Mouse (Mus musculus): ENCODE results near the gene Smyd4. TPM values are rescaled to one million over a fixed set of nuclear protein-coding genes. Genes with fewer than 3 reads are reported as not detected.
A peak's percentile ranks its signal among the peaks of the same experiment; 100 is the strongest.

Smyd4 gene
- polyA plus RNA-seq, 1 experiment = 9.5 TPM

DNA sequence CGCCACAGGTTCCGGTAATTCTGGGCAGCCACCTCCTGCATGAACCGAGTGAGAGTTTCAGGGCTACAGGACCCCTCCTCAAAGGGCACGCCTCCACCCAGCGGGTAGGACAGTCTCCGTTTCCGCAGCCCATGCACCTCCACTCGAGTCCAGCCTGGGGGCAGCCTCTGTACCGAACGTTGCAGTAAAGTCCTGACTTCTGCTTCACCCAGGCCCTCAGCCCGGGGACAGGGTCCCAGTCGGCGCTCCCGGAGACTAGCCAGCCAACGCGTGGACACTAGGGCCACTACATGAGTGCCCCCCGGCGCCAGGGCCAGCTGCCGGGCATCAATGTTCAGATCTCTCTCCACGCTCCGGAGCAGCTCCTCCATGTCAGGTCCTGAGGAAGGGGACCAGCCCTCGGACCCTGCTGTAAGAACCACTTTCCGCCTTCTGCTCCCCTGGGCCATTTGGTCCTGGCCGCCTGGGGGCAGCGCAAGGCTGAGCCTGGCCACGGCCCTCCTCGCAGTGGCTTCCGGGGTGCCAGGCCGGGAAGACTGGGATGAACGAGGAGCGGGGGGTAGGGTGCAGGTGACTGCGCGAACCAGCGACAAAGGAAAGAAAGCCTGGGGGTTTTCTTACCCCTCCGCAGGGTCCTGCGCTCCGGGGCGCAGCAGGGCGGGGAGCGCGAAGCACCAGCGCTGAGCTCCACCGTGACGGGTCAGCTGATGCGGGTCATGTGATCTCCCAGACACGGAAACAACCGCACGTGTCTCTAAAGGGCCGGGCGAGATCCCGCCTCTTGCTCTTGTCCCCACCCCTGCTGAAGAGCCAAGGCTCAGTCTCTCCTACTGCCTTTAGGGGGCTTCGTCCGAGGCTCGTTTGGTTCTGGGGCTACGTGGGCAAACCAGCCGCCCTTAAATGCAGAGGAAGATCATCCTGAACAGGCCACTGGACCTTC lies 106.0 kb downstream of the Smyd4 start, which contains the start of gene Wdr81:
TSS of gene Wdr81 (minus strand) at position 727 of the 940 bp plus-strand sequence.
- peak within 1 kb of the TSS; percentile 75 for H3K4me3 ChIP-seq (ENCODE audit: insufficient read depth, low read length)
- TF ChIP-seq POLR2A (IDR thresholded peaks at IDR 0.05; ENCODE audit: extremely low read depth, insufficient read depth, low read length) = peak; percentile 72
- 0 out of 2 replicates have a peak, but pooled peaks have one; percentile 14 for TF ChIP-seq CTCF (IDR thresholded peaks at IDR 0.05; ENCODE audit: extremely low read depth, insufficient read depth, low read length)
- peaks cover 11% of the 10 kb centered on the region for H3K4me1 ChIP-seq (ENCODE audit: control insufficient read depth, insufficient read depth, low read length)
- peak within 1 kb of the TSS; percentile 34; the same call in 1 of the 2 replicates for H3K27ac ChIP-seq (ENCODE audit: insufficient read depth, low read length)

Other genes starting within 250 kb of the Smyd4 start
- gene Hic1, start 178.9 kb upstream of the Smyd4 start, polyA plus RNA-seq (2012; rRNA removed) = 3.0 and 3.8 TPM in 2 replicates
- gene Ovca2, start 169.6 kb upstream of the Smyd4 start, polyA plus RNA-seq (2012; rRNA removed) = 19.5 and 21.4 TPM in 2 replicates
- gene Dph1, start 157.2 kb upstream of the Smyd4 start, polyA plus RNA-seq (2012; rRNA removed) = 29.1 and 30.9 TPM in 2 replicates
- 37.9 and 40.1 TPM in 2 replicates for gene Rtn4rl1, start 154.7 kb upstream of the Smyd4 start, polyA plus RNA-seq (2012; rRNA removed)
- 31.6 and 36.1 TPM in 2 replicates for gene Rpa1, start 109 bp upstream of the Smyd4 start, polyA plus RNA-seq (2012; rRNA removed)
- gene Serpinf1, start 74.3 kb downstream of the Smyd4 start, polyA plus RNA-seq (2012; rRNA removed) = 13.7 and 15.9 TPM in 2 replicates
- gene Serpinf2, start 91.2 kb downstream of the Smyd4 start, polyA plus RNA-seq (2012; rRNA removed) = 0.15 and 0.26 TPM in 2 replicates
- 12.8 and 14.1 TPM in 2 replicates for gene Wdr81, start 106.3 kb downstream of the Smyd4 start, polyA plus RNA-seq (2012; rRNA removed)
- gene Tlcd2, start 113.3 kb downstream of the Smyd4 start, polyA plus RNA-seq (2012; rRNA removed) = 0.89 and 1.3 TPM in 2 replicates
- gene Prpf8, start 138.4 kb downstream of the Smyd4 start, polyA plus RNA-seq (2012; rRNA removed) = 88.8 and 89.2 TPM in 2 replicates
- 2.8 TPM in 2 replicates for gene Rilp, start 161.7 kb downstream of the Smyd4 start, polyA plus RNA-seq (2012; rRNA removed)
- gene Scarf1, start 165.1 kb downstream of the Smyd4 start, polyA plus RNA-seq (2012; rRNA removed) = 2.7 and 3.2 TPM in 2 replicates
- gene Slc43a2, start 183.3 kb downstream of the Smyd4 start, polyA plus RNA-seq (2012; rRNA removed) = 32.0 and 34.3 TPM in 2 replicates
- 259 TPM in 2 replicates for gene Pitpna, start 239.7 kb downstream of the Smyd4 start, polyA plus RNA-seq (2012; rRNA removed)

All from cortical plate, adult 2 months (tissue).